Mouse (Mus musculus) heart, embryonic 12.5 days (tissue): ENCODE data around the gene Slc7a11. TPM values are rescaled to one million over a fixed set of nuclear protein-coding genes. Genes with fewer than 3 reads are reported as not detected.

Experiments
- ATAC-seq: fragments of 200-750 bp; cut with Nextera tagmentation; 2 replicates; pipeline ENCODE4 v1.8.0; 2017; ENCODE audit warnings: moderate TSS enrichment, moderate library complexity; ENCODE audit not compliant: insufficient number of reproducible peaks, low FRiP score
- H3K27ac ChIP-seq: fragments of 300-500 bp; sonication (generic); 2 replicates; pipeline ENCODE4 v1.5.1; 2016; ENCODE audit warnings: mild to moderate bottlenecking, moderate library complexity; ENCODE audit not compliant: poor library complexity, severe bottlenecking
- H3K27me3 ChIP-seq: fragments of 300-500 bp; sonication (generic); replicated peaks from 2 replicates; pipeline ENCODE4 v1.6.1; 2016; ENCODE audit warnings: mild to moderate bottlenecking, moderate library complexity
- H3K36me3 ChIP-seq: fragments of 300-500 bp; sonication (generic); 2 replicates; pipeline ENCODE4 v1.6.1; 2016; ENCODE audit warnings: mild to moderate bottlenecking, moderate library complexity
- H3K4me1 ChIP-seq: fragments of 300-500 bp; sonication (generic); replicated peaks from 2 replicates; pipeline ENCODE4 v1.6.1; 2016; ENCODE audit warnings: mild to moderate bottlenecking
- H3K4me2 ChIP-seq: fragments of 300-500 bp; sonication (generic); 2 replicates; pipeline ENCODE4 v1.6.1; 2016; ENCODE audit warnings: mild to moderate bottlenecking, moderate library complexity
- H3K4me3 ChIP-seq: fragments of 300-500 bp; sonication (generic); 2 replicates; pipeline ENCODE4 v1.5.1; 2016; ENCODE audit warnings: mild to moderate bottlenecking
- H3K9ac ChIP-seq: fragments of 300-500 bp; sonication (generic); 2 replicates; pipeline ENCODE4 v1.6.1; 2016; ENCODE audit warnings: mild to moderate bottlenecking, moderate library complexity
- H3K9me3 ChIP-seq: fragments of 300-500 bp; sonication (generic); replicated peaks from 2 replicates; pipeline ENCODE4 v1.6.1; 2016; ENCODE audit warnings: mild to moderate bottlenecking, moderate library complexity
- WGBS: fragments of 180-500 bp; shearing (Covaris S2); methylation state at CpG from one replicate; pipeline ENCODE4 v1.1.7; 2016; 5-methylcytosine and 5-hydroxymethylcytosine counted together
- polyA plus RNA-seq: library from polyadenylated mRNA; unstranded; fragments of >200 nt; fragmentation: Nextera tagmentation; extraction: Ambion mirVana; gene quantifications from 2 replicates; pipeline ENCODE4 v1.2.1, GENCODE M21; 2016

Slc7a11 gene
- polyA plus RNA-seq, 1 experiment from 2014 or later = 0.19 TPM

DNA sequence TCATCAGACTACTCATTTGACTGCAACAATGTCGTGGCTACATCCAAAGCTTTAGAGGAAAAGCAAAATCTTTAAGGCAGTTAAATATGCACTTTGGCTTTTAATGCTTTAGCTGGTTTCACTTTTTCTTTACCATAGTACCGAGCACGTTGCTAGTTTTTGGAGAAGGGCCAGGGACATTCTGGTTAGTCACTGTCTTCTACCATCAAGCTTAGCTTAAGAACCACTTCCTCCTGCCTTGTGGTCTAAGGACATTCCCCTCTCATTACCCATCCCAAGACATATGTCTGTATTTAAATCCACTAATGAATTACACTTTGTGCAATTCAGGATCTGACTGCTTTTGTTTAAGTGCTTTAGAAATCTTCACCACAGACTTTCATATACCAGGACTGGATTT, 410.1 kb downstream of the Slc7a11 start:
- Histone ChIP-seq H3K27me3 (no peaks in the 10 kb centered on the region), H3K36me3 (no peaks in the 10 kb centered on the region), H3K27ac (no peak overlapping the region), H3K9me3 (no peaks in the 10 kb centered on the region), H3K4me3 (no peak overlapping the region), H3K4me2 (no peak overlapping the region), H3K9ac (no peak overlapping the region), H3K4me1 (no peaks in the 10 kb centered on the region)
- no peak for ATAC-seq
- WGBS = 84% methylated on average over 3 of the region's 3 CpGs

GRCm38 (mm10) chr3:50026039-50026438, 417.4 kb downstream of the Slc7a11 start:
- Histone ChIP-seq H3K4me1 (no peaks in the 10 kb centered on the region), H3K9me3 (no peaks in the 10 kb centered on the region), H3K4me3 (no peak overlapping the region), H3K36me3 (no peaks in the 10 kb centered on the region), H3K27ac (no peak overlapping the region), H3K4me2 (no peak overlapping the region), H3K9ac (no peak overlapping the region), H3K27me3 (no peaks in the 10 kb centered on the region)
- no peak for ATAC-seq
- WGBS = 47% methylated on average over 5 of the region's 5 CpGs

- Histone ChIP-seq H3K4me2 (no peak overlapping the region), H3K27me3 (no peaks in the 10 kb centered on the region), H3K9me3 (no peaks in the 10 kb centered on the region), H3K27ac (no peak overlapping the region), H3K4me3 (no peak overlapping the region), H3K36me3 (no peaks in the 10 kb centered on the region), H3K9ac (no peak overlapping the region), H3K4me1 (no peaks in the 10 kb centered on the region)
- ATAC-seq = no peak
- 77% methylated on average over 4 of the region's 4 CpGs for WGBS
These were observed 429.0 kb downstream of the Slc7a11 start for GRCm38 (mm10) chr3:50014396-50014795.

DNA sequence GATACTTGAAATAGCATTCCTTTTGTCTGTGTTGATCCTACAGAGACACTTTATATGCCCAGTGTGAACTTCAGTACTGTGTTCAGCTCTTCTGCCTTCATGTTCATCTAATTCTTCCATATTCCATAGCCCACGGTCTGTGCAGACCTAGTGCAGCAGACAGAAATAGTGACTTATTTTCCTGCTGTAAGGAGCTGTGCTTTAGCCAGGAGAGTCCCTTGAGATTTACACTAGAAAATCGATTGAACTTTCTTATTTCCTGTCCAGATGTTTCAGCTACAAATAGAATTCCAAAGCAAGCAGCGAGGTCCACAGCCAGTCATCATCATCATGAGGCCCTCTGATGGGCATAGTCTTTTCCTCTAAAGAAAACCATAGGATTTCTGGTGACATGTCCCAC, 431.4 kb downstream of the Slc7a11 start:
- Histone ChIP-seq H3K9me3 (no peaks in the 10 kb centered on the region), H3K4me3 (no peak overlapping the region), H3K36me3 (no peaks in the 10 kb centered on the region), H3K4me2 (no peak overlapping the region), H3K4me1 (no peaks in the 10 kb centered on the region), H3K27me3 (no peaks in the 10 kb centered on the region), H3K27ac (no peak overlapping the region), H3K9ac (no peak overlapping the region)
- ATAC-seq = no peak
- WGBS = 50% methylated on average over 3 of the region's 3 CpGs

DNA sequence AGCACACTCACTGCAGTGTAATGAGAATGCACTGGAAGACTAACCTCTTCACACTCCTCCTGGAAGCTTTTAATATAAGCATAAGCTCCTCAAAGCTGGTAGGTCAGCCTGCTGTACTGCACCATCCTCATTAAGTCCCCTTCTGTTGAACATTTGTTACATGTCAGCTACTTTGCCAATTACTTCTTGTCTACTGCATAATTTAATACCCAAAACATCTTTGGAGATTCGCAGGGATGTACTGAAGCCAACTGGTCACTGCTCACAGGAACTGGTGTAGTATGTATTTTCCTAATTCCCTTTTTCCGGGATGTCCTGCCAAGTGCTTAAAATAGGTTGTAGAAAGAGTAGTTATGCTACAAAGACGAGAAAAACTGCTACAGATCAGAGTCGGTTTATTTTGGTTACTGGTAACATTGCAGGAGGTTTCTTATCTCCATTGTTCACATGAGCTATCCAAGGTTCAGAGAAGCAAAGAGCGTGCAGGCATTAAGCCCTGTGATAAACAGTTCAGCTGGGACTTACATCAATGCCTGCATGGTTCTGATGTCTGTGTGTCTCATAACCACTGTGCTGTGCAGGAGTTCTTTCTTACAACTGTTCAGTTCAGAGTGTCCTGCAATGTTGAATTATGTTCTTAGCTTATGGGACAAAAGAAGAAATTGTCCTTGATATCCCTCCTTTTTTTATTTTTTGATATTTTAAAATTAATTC, 439.3 kb downstream of the Slc7a11 start:
- Histone ChIP-seq H3K9ac (no peak overlapping the region), H3K4me1 (peaks cover 7% of the 10 kb centered on the region), H3K9me3 (no peaks in the 10 kb centered on the region; the same call in 1 of the 2 replicates), H3K4me3 (no peak overlapping the region), H3K4me2 (no peak overlapping the region), H3K27ac (0 out of 2 replicates have a peak overlapping the region, but pooled peaks have one; percentile 16), H3K27me3 (no peaks in the 10 kb centered on the region), H3K36me3 (no peaks in the 10 kb centered on the region)
- ATAC-seq = no peak
- 24% methylated on average over 5 of the region's 5 CpGs for WGBS

GRCm38 (mm10) chr3:50002067-50002466, 441.3 kb downstream of the Slc7a11 start:
- no peak overlapping the region for H3K27ac ChIP-seq
- no peak overlapping the region for H3K4me3 ChIP-seq

GRCm38 (mm10) chr3:50001635-50002034, 441.8 kb downstream of the Slc7a11 start:
- Histone ChIP-seq H3K4me2 (no peak overlapping the region), H3K4me3 (no peak overlapping the region), H3K9me3 (no peaks in the 10 kb centered on the region; the same call in 1 of the 2 replicates), H3K4me1 (peaks cover 7% of the 10 kb centered on the region), H3K9ac (no peak overlapping the region), H3K36me3 (no peaks in the 10 kb centered on the region), H3K27me3 (no peaks in the 10 kb centered on the region), H3K27ac (no peak overlapping the region)
- WGBS = 44% methylated on average over 1 of the region's 1 CpGs
- no peak for ATAC-seq

More at GRCm38 (mm10) chr3:50002067-50002466, 441.3 kb downstream of the Slc7a11 start:
- Histone ChIP-seq H3K9me3 (no peaks in the 10 kb centered on the region; the same call in 1 of the 2 replicates), H3K4me2 (no peak overlapping the region), H3K4me1 (peaks cover 7% of the 10 kb centered on the region), H3K27me3 (no peaks in the 10 kb centered on the region), H3K36me3 (no peaks in the 10 kb centered on the region), H3K9ac (no peak overlapping the region)
- no peak for ATAC-seq

DNA sequence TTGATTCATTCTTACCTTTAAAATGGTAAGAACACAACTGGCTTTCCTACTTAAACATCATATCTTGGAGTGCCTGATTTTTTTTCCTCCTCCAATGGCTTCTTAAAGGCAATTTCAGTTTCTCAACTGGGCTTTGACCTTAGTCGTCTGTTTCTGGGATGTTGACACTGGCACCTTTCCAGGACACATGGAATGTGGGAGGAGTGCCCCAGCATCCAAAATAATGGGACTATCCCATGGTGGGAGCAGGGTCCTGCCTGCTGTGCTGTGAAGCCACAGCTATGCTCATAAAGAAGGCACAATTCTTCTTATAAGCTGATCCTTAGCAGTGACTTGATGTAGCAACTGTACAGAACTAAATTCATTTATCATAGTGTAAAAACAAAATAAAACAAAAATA, 450.5 kb downstream of the Slc7a11 start:
- Histone ChIP-seq H3K4me1 (no peaks in the 10 kb centered on the region), H3K27me3 (no peaks in the 10 kb centered on the region), H3K4me3 (no peak overlapping the region), H3K27ac (no peak overlapping the region), H3K4me2 (no peak overlapping the region), H3K9me3 (no peaks in the 10 kb centered on the region), H3K36me3 (no peaks in the 10 kb centered on the region), H3K9ac (no peak overlapping the region)
- no peak; the same call in 1 of the 2 replicates for ATAC-seq
- 22% methylated on average over 1 of the region's 1 CpGs for WGBS

DNA sequence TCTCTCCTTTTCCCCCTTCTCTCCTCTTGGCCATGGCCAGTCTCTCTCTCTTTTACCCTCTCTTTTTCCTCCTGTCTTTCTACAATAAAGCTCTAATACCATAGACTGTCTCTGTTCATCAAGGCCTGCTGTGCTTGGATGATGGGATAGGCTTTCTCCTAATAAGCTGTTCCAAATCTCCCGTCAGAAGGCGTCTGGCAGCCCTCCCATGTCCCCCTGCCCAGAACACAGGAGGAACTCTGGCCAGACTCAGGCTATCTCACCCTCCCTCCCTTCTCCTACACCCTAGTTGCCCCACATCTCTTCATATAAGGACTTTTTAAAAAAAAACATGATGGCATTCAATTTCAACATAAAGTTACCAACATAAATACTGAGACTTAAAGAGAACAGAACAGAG, 456.2 kb downstream of the Slc7a11 start:
- Histone ChIP-seq H3K4me3 (no peak overlapping the region), H3K9ac (no peak overlapping the region), H3K9me3 (no peaks in the 10 kb centered on the region), H3K4me1 (no peaks in the 10 kb centered on the region), H3K36me3 (no peaks in the 10 kb centered on the region), H3K4me2 (no peak overlapping the region), H3K27ac (no peak overlapping the region), H3K27me3 (no peaks in the 10 kb centered on the region)
- WGBS = 63% methylated on average over 2 of the region's 2 CpGs
- ATAC-seq = no peak

DNA sequence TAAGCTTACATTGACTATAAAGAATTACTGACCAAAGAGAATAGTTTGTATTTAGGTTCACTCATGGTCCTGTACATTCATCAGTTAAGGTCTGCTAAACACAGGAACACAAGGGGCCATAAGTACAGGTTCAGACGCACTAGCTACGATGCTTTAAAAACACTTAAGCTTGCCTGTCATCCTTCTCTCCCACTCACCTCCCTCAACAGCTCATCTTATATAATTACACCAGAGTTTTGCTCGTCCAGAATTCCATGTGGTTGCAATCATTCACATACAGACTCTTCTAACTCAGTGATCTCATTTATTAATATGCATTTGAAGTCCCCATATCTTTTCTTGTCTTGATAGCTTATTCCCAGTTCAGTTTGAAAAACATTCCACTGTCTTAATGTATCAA, 458.6 kb downstream of the Slc7a11 start:
- Histone ChIP-seq H3K9ac (no peak overlapping the region), H3K4me1 (no peaks in the 10 kb centered on the region), H3K27me3 (no peaks in the 10 kb centered on the region), H3K9me3 (no peaks in the 10 kb centered on the region), H3K27ac (no peak overlapping the region), H3K36me3 (no peaks in the 10 kb centered on the region), H3K4me2 (no peak overlapping the region), H3K4me3 (no peak overlapping the region)
- WGBS = 35% methylated on average over 3 of the region's 3 CpGs
- no peak for ATAC-seq

DNA sequence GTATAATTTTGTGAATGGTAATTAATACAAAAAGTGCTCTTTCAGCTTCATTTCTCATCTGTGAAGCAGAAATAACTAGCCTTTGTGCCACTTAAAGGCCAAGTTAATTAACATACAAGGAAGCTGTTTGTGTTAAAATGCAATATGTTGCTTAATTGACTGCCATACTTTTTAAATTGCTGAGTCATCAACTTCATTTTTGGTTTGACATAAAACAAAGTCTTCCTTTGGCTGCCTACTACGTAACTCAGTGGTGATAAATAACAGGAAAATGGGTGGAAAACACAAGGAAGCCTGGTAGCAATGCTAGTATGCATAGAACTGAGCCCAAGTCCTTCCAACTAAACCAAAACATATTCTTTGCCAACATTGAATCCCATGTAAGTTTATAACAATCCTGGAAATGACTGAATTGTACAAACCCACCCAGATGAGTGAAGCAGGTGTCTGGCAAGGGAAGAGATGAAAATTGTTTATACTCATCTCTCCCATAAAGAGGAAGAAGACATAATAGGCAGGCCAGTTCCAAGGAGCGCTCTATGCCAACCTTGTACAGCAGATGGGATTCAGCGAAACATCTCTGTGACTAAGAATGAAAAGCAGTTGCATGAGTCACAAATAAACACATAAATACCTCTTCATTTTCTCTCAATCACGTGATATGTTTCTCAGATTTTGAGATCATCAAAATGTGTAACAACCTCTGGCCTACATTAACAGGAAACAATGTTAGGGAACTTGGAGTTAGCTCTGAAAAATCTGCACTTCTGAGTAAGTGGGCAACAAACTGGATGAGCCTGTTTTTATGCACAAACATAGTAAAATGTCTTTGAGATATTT, 459.8 kb downstream of the Slc7a11 start:
- no peak overlapping the region for H3K4me2 ChIP-seq
- H3K9me3 ChIP-seq = no peaks in the 10 kb centered on the region
- ATAC-seq = no peak
- WGBS = 79% methylated on average over 4 of the region's 4 CpGs
- H3K36me3 ChIP-seq = no peaks in the 10 kb centered on the region
- H3K27me3 ChIP-seq = no peaks in the 10 kb centered on the region
- no peaks in the 10 kb centered on the region for H3K4me1 ChIP-seq
- H3K9ac ChIP-seq = no peak overlapping the region
- no peak overlapping the region for H3K4me3 ChIP-seq
- H3K27ac ChIP-seq = no peak overlapping the region
